Mouse (Mus musculus): ENCODE results near the gene Tomm20.

DNA sequence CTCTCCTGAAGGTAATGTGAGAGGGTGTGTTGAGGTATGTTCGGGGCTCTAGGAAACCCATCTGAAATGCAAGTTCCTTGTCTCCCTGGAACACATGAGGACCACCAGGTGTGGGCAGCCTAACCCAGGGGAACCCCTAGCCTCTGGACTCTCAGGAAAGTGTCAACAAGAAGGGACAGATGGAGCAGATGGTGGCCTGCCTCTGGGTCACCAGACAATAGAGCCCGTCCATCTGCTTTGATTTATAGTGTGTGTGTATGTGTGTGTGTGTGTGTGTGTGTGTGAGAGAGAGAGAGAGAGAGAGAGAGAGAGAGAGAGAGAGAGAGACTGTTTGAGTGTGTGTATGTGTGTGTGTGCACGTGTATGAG is 58.0 kb downstream of the Tomm20 start:
- TF ChIP-seq CTCF (IDR thresholded peaks at IDR 0.05; ENCODE audit: low read depth, low read length): no peak
- TF ChIP-seq POLR2A (IDR thresholded peaks at IDR 0.05; ENCODE audit: borderline replicate concordance, low read depth, low read length): no peak
